Mouse (Mus musculus): ENCODE results near the gene Hsf4. TPM values are rescaled to one million over a fixed set of nuclear protein-coding genes. Genes with fewer than 3 reads are reported as not detected.

Hsf4 gene
- polyA plus RNA-seq, 1 experiment from 2014 or later, result 0.54 TPM

- 3% methylated on average over 30 of the region's 30 CpGs for WGBS
- H3K4me1 ChIP-seq (replicated peaks), result peaks cover 26% of the 10 kb centered on the region
- H3K4me3 ChIP-seq, result peak overlapping the region; percentile 46
- no peak overlapping the region for H3K27ac ChIP-seq (replicated peaks)
- peak overlapping the region; percentile 43 for H3K9ac ChIP-seq
- H3K27me3 ChIP-seq, result peaks cover 58% of the 10 kb centered on the region
- H3K4me2 ChIP-seq, result peak overlapping the region; percentile 94
- H3K36me3 ChIP-seq, result peaks cover 8% of the 10 kb centered on the region
- peak; percentile 76 for ATAC-seq (ENCODE audit: low FRiP score, low read depth)
- H3K9me3 ChIP-seq, result no peaks in the 10 kb centered on the region
These were observed 6.9 kb downstream of the Hsf4 start for GRCm38 (mm10) chr8:105276292-105277120.

- WGBS, result 2% methylated on average over 28 of the region's 28 CpGs
- Histone ChIP-seq H3K9ac (no peak overlapping the region), H3K4me3 (0 out of 2 replicates have a peak overlapping the region, but pooled peaks have one; percentile 12), H3K9me3 (no peaks in the 10 kb centered on the region), H3K36me3 (peaks cover 24% of the 10 kb centered on the region), H3K4me2 (peak overlapping the region; percentile 51), H3K27me3 (peaks cover 36% of the 10 kb centered on the region), H3K27ac (replicated peaks) (no peak overlapping the region), H3K4me1 (replicated peaks) (peaks cover 26% of the 10 kb centered on the region)
- ATAC-seq (ENCODE audit: low FRiP score, low read depth), result peak; percentile 46
These were observed 9.3 kb downstream of the Hsf4 start for GRCm38 (mm10) chr8:105278911-105279334.

- WGBS, result 75% methylated on average over 3 of the region's 3 CpGs
- Histone ChIP-seq H3K9ac (no peak overlapping the region), H3K4me3 (no peak overlapping the region), H3K9me3 (no peaks in the 10 kb centered on the region), H3K4me1 (replicated peaks) (peaks cover 30% of the 10 kb centered on the region), H3K27ac (replicated peaks) (no peak overlapping the region), H3K27me3 (peaks cover 20% of the 10 kb centered on the region), H3K36me3 (peaks cover 37% of the 10 kb centered on the region), H3K4me2 (no peak overlapping the region)
- ATAC-seq (ENCODE audit: low FRiP score, low read depth), result no peak
These were observed 11.0 kb downstream of the Hsf4 start for GRCm38 (mm10) chr8:105280567-105280966.

- Histone ChIP-seq H3K27ac (replicated peaks) (no peak overlapping the region), H3K9me3 (no peaks in the 10 kb centered on the region), H3K4me1 (replicated peaks) (peaks cover 30% of the 10 kb centered on the region), H3K27me3 (peaks cover 19% of the 10 kb centered on the region; the same call in 1 of the 2 replicates), H3K36me3 (peaks cover 37% of the 10 kb centered on the region), H3K9ac (no peak overlapping the region), H3K4me2 (no peak overlapping the region), H3K4me3 (no peak overlapping the region)
- ATAC-seq (ENCODE audit: low FRiP score, low read depth), result no peak
- WGBS, result 87% methylated on average over 12 of the region's 12 CpGs
These were observed 12.2 kb downstream of the Hsf4 start for GRCm38 (mm10) chr8:105281821-105282220.

GRCm38 (mm10) chr8:105282239-105282638 is 12.6 kb downstream of the Hsf4 start:
- no peak overlapping the region for H3K9ac ChIP-seq
- no peak overlapping the region for H3K27ac ChIP-seq (replicated peaks)
- peaks cover 19% of the 10 kb centered on the region; the same call in 1 of the 2 replicates for H3K27me3 ChIP-seq
- H3K4me1 ChIP-seq (replicated peaks), result peaks cover 33% of the 10 kb centered on the region
- no peaks in the 10 kb centered on the region for H3K9me3 ChIP-seq
- H3K4me2 ChIP-seq, result no peak overlapping the region
- 88% methylated on average over 4 of the region's 4 CpGs for WGBS
- H3K4me3 ChIP-seq, result no peak overlapping the region
- peaks cover 37% of the 10 kb centered on the region for H3K36me3 ChIP-seq
- ATAC-seq (ENCODE audit: low FRiP score, low read depth), result no peak

- Histone ChIP-seq H3K4me3 (no peak overlapping the region), H3K9ac (no peak overlapping the region), H3K9me3 (no peaks in the 10 kb centered on the region), H3K36me3 (peaks cover 37% of the 10 kb centered on the region), H3K4me2 (no peak overlapping the region), H3K27ac (replicated peaks) (no peak overlapping the region), H3K4me1 (replicated peaks) (peaks cover 41% of the 10 kb centered on the region), H3K27me3 (peaks cover 13% of the 10 kb centered on the region; the same call in 1 of the 2 replicates)
- 22% methylated on average over 22 of the region's 23 CpGs for WGBS
- ATAC-seq (ENCODE audit: low FRiP score, low read depth), result no peak
These were observed 13.5 kb downstream of the Hsf4 start for GRCm38 (mm10) chr8:105283074-105283473.

GRCm38 (mm10) chr8:105285514-105285913 is 15.9 kb downstream of the Hsf4 start:
- Histone ChIP-seq H3K9ac (no peak overlapping the region), H3K27me3 (no peaks in the 10 kb centered on the region), H3K4me1 (replicated peaks) (peaks cover 48% of the 10 kb centered on the region), H3K36me3 (peaks cover 32% of the 10 kb centered on the region), H3K9me3 (no peaks in the 10 kb centered on the region), H3K4me3 (no peak overlapping the region), H3K4me2 (peak overlapping the region; percentile 69), H3K27ac (replicated peaks) (no peak overlapping the region)
- WGBS, result 43% methylated on average over 12 of the region's 12 CpGs
- no peak for ATAC-seq (ENCODE audit: low FRiP score, low read depth)

- Histone ChIP-seq H3K4me1 (replicated peaks) (peaks cover 51% of the 10 kb centered on the region), H3K4me3 (peak overlapping the region; percentile 7; the same call in 1 of the 2 replicates), H3K36me3 (peaks cover 26% of the 10 kb centered on the region), H3K9me3 (no peaks in the 10 kb centered on the region), H3K27ac (replicated peaks) (no peak overlapping the region), H3K4me2 (peak overlapping the region; percentile 69), H3K9ac (0 out of 2 replicates have a peak overlapping the region, but pooled peaks have one; percentile 18), H3K27me3 (no peaks in the 10 kb centered on the region)
- no peak for ATAC-seq (ENCODE audit: low FRiP score, low read depth)
- WGBS, result 87% methylated on average over 4 of the region's 4 CpGs
These were observed 17.3 kb downstream of the Hsf4 start for GRCm38 (mm10) chr8:105286907-105287306.

GRCm38 (mm10) chr8:105288231-105288630 is 18.6 kb downstream of the Hsf4 start:
- Histone ChIP-seq H3K9me3 (no peaks in the 10 kb centered on the region), H3K9ac (peak overlapping the region; percentile 40), H3K27me3 (no peaks in the 10 kb centered on the region), H3K36me3 (peaks cover 13% of the 10 kb centered on the region), H3K4me2 (peak overlapping the region; percentile 69), H3K27ac (replicated peaks) (peak overlapping the region; percentile 94), H3K4me3 (peak overlapping the region; percentile 56), H3K4me1 (replicated peaks) (peaks cover 51% of the 10 kb centered on the region)
- WGBS, result 70% methylated on average over 5 of the region's 5 CpGs
- ATAC-seq (ENCODE audit: low FRiP score, low read depth), result no peak

GRCm38 (mm10) chr8:105288958-105289732 is 19.5 kb downstream of the Hsf4 start:
- Histone ChIP-seq H3K4me1 (replicated peaks) (peaks cover 51% of the 10 kb centered on the region), H3K27me3 (no peaks in the 10 kb centered on the region), H3K27ac (replicated peaks) (peak overlapping the region; percentile 94), H3K9me3 (no peaks in the 10 kb centered on the region), H3K36me3 (peaks cover 13% of the 10 kb centered on the region), H3K4me3 (peak overlapping the region; percentile 56), H3K9ac (peak overlapping the region; percentile 40), H3K4me2 (peak overlapping the region; percentile 69)
- WGBS, result under 1% methylated on average over 53 of the region's 53 CpGs
- ATAC-seq (ENCODE audit: low FRiP score, low read depth), result peak; percentile 91

- H3K27me3 ChIP-seq, result no peaks in the 10 kb centered on the region
- H3K4me3 ChIP-seq, result peak within 1 kb of the TSS; percentile 56
- H3K4me1 ChIP-seq (replicated peaks), result peaks cover 50% of the 10 kb centered on the region
- peak within 1 kb of the TSS; percentile 69 for H3K4me2 ChIP-seq
- no peaks in the 10 kb centered on the region for H3K9me3 ChIP-seq
- 2% methylated on average over 43 of the region's 43 CpGs for WGBS
- ATAC-seq (ENCODE audit: low FRiP score, low read depth), result peak; percentile 6
- peak within 1 kb of the TSS; percentile 40 for H3K9ac ChIP-seq
- peaks cover 7% of the 10 kb centered on the region for H3K36me3 ChIP-seq
- H3K27ac ChIP-seq (replicated peaks), result peak within 1 kb of the TSS; percentile 94
These were observed 20.3 kb downstream of the Hsf4 start, which contains the start of gene 4931428F04Rik for GRCm38 (mm10) chr8:105289805-105290460. 4931428F04Rik (minus strand) TSS chr8:105289864.

Data from hindbrain, embryonic 15.5 days (tissue).